Mouse (Mus musculus): Measurements from ENCODE around the gene Serpinb3c.
"Not testable (repeated sequence)": the region's sequence is repeated elsewhere in the genome, so short reads cannot be mapped to it uniquely, and the experiment has no call there.

Gene Serpinb3c

GRCm38 (mm10) chr1:107278261-107278660 is at the start of gene Serpinb3c, which contains the start of gene Serpinb3b:
TSS of gene Serpinb3c (minus strand) at chr1:107278371.
TSS of gene Serpinb3b (minus strand) at chr1:107278361.
- not testable (repeated sequence) for DNase-seq (ENCODE audit: inconsistent age in 2 of 2, low spot score in 1 of 2)

GRCm38 (mm10) chr1:107243170-107243569 is 35.0 kb downstream of the Serpinb3c start:
- peak in 1 of 2 experiments; percentile 38 for DNase-seq (ENCODE audit: inconsistent age in 2 of 2, low spot score in 1 of 2)

All from adrenal gland, adult (tissue).